Mouse (Mus musculus): ENCODE measurements at regions not wholly inside any gene's neighbourhood (a gene's known extent, or its start where the extent isn't known, plus 50 kb on each side); places are given as distances from the start of the nearest gene placed in this dataset.
A peak's percentile ranks its signal among the peaks of the same experiment; 100 is the strongest.

GRCm38 (mm10) chr17:84129204-84129603, 58.5 kb downstream of the Zfp36l2 start:
- DNase-seq: no peak

DNA sequence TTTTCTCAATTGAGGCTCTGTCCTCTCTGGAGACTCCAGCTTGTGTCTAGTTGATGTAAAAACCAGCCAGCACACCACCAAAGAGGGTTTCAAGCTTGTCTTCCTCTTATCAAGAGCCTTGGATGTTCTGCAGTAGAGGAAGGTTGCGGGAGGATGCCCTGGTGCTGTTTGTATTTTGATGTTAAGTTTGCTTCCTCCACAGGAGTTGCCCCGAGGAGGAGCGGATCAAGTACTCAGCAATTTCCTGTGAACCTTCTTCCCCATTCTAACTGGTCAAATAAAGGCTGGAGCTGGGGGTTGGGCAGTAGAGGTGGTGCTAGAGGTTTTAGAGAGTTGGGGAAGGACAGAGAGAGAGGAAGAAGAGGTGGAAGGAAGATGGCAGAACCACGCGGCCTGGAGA, 59.5 kb downstream of the Zfp36l2 start:
- DNase-seq: peak; percentile 92

- peak; percentile 98 for DNase-seq
Observed at GRCm38 (mm10) chr17:84126168-84126567, 61.6 kb downstream of the Zfp36l2 start.

DNA sequence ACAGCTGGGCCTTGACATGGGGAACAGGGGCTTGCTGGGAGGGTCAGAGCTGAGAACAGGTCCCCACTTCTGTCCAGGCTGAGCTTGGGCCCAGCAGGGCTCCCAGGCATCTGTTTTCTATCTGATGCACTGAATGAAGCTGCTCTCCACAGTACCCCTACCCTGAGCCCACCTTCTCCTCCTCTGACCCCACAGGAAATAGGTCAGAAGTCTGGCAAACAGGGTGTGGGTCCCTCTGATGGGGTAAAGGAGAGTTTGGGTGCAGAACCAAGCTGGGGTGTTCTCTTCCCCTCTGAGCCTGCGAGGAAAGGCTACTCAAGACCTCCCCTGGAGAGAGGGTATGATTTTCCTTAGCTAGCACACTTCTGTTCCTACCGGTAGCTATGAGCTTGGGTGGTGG, 64.6 kb downstream of the Zfp36l2 start:
- DNase-seq: peak; percentile 88

DNA sequence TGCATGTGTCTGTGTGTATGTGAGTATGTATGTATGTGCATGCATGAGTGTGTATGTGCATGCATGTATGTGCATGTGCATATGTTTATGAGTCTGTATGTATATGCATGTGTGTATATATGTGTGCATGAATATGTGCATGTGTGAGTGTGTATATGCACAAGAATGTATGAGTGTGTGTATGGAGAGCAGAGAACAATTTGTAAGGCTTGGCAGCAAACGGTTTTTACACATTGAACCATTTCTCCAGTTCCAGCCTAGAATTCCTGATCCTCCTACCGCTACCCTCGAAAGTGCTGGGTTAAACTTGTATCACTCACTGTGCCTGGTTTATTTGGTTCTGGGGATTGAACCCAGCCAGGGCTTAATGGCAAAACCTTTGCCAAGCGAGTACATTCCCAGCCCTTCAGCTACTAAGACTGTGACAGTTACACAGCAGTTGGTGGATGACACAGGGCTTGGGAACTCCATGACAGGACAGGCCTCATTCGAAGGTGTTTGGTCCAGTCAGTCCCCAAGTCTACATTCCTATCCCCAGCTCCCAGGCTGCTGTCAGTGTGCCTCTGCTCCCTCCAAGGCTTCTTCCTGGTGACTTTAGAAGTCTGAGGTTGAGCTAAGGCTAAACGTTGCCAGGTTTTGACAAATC, 65.1 kb downstream of the Zfp36l2 start:
- no peak for DNase-seq

DNA sequence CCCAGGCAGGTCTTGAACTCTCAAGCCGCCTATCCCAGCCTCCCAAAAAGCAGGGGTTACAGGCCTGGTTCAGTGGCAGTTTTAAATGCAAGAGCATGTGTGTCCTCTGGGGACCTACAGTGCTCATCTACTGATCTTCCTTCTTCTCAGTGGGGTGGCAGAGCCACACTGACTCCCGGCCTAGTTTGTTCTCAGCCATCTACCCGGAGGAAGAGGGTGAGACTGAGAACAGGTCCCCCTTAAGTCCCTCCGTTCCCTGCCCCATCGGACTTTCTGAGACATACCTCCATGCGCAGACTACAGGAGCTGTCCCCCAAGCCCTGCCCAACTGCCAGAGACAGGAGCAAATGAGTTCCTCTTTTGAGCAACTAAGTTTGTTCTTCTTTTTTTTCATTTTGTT, 66.5 kb downstream of the Zfp36l2 start:
- DNase-seq: peak; percentile 94

- DNase-seq: peak; percentile 96
Observed at GRCm38 (mm10) chr17:84119221-84120017, 68.3 kb downstream of the Zfp36l2 start.

DNA sequence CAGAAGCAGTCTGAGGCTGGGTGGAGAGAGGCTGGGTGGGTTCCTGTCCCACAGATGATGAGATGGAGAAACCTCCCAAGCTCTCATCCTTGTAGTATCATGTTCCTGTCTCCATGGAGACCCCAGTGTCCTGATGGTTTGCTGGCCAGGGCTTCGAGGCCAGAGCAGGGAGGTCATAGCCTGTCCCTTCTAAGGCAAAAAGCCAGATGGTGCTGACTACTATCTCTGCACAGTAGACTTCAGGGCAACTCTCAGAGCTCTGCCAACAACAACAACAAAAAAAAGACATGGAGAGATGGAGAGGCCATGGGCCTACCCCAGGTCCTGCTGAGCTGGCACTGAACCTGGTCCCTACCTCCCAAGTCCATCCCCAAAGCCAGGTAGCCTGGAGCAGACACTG, 69.0 kb downstream of the Zfp36l2 start:
- DNase-seq: no peak

DNA sequence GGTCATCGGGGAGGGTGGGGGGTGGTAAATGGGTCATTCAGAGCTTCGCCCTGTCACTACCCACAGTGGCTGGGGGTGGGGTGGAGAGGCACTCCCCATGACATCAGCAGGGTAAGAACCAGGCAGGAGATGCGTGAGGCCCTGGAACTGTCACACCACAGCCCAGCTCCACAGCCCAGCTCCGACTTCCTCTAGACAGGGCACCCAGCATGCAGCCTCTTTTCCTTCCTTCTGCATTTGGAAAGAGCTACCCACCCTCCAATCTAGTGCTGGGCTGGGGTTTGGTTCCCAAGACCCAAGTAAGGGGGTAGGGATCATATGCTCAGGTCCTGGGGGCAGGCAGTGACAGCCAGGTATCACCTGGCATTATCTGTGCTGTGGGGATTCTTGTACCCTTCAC, 69.5 kb downstream of the Zfp36l2 start:
- peak; percentile 98 for DNase-seq

DNA sequence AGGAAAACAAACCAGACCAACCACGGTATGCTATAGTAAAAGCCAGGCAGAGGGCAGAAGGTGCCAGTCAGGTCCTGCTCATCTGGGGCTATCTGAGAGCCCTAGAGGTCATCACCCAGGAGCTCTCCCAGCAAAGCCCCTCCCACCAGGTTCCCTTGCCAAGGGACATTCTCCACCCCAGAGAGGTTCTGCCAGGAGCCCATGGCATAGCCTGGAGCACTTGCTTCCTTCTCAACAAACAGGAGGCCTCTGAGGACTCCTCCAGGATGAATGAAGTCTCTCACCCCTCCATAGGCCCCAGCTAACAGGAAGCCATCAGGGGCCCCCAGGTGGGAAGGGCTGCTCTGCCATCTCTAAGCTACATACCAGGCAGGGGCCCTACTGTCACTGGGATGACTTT, 70.0 kb downstream of the Zfp36l2 start:
- peak; percentile 97 for DNase-seq

- peak; percentile 97 for DNase-seq
Observed at GRCm38 (mm10) chr17:84116340-84117279, 71.1 kb downstream of the Zfp36l2 start.

- no peak for DNase-seq
Observed at GRCm38 (mm10) chr17:84115957-84116339, 71.8 kb downstream of the Zfp36l2 start.

GRCm38 (mm10) chr17:84115133-84115532, 72.6 kb downstream of the Zfp36l2 start:
- no peak for DNase-seq

GRCm38 (mm10) chr17:84114279-84114994, 73.3 kb downstream of the Zfp36l2 start:
- DNase-seq: no peak

GRCm38 (mm10) chr17:84113608-84114278, 74.0 kb downstream of the Zfp36l2 start:
- DNase-seq: peak; percentile 99

DNA sequence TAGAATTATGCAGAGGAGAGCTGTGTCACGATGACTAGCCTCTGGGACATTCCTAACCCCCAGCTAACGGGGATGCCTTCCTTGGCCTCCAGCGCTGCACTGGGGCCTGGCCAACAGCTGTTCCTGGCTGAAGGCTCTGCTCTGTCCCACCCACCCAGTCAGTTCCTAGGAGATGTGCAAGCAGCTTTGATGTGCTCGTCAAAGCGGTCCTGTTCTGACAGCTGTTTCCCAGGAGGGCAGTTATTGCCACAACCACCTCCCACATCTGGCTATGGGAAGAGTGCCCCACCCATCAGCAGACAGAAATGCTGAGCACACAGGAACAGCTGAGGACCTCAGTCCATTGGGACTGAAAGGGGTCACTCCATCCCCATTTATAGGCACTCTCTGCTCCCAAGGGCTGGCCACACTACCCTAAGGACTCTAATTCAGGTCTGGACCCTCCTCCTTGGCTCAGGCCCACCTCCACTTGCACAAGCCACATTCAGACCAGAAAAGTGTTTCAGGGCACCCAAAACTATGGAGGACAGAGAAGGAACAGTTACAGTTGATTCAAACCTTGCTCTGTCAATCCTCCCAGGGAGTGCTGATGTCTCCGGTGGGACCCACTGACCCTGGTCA, 75.2 kb downstream of the Zfp36l2 start:
- DNase-seq: peak; percentile 99

DNA sequence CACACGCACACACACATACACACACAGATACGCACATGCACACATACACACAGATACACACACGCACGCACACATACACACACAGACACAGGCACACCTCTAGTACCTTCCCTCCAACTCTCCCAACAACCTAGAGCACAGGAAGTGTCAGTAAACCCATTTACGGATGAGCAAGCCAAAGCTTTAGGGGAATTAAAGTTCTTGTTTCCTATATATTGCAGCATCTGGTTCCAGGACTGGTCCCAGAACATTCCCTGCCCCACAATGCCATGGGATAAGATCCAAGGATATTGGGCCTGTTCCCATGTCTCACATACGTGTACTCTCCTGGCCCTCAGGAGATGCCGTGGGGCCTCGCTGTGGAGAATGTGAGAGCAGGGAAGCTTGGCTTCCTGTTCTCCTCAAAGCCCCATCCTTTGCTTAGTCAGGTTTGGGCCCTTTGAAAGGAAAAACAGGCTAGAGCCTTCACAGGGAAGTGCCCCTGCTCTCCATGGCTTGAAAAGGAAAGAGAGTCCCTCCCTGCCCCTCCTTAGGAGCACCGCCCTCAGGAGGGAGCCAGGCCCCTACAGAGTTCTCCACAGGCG, 75.9 kb downstream of the Zfp36l2 start:
- DNase-seq: peak; percentile 91

GRCm38 (mm10) chr17:84110945-84111344, 76.8 kb downstream of the Zfp36l2 start:
- peak; percentile 95 for DNase-seq

DNA sequence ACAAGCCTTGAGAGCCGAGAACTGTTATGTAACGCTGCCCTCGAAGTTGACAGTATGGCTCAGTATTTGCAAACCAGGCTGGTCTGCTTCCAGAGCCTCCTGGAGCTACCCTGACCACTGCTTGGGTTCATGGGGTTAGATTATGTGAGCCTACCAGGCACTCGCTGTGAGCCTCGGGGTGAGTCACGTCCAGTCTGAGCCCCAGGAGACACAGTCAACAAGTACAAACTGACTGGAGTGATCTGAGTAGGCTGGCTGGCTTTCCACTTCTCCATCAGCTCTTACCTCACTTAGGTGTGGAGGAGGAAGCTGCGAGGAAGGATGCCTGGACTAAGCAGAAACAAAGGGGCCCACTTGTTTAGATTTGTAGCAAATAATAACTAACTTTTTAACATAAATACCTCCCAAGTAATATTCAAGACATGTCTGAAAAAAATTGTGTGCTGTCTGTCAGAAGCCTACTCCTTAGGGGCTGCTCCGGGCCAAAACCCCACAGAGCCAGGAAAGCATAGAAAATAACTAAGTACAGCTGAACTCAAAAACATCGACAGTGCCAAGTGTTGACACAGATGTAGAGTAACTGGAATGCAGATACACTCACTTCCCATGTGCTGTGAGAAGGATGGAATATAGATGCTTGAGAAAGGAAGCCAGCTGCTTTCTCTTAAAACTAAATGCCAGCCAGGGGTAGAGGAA, 77.6 kb downstream of the Zfp36l2 start:
- DNase-seq: peak; percentile 99

- DNase-seq: peak; percentile 92
Observed at GRCm38 (mm10) chr17:84107946-84108686, 79.6 kb downstream of the Zfp36l2 start.

Measured in heart, adult 11 months (tissue).